Mouse (Mus musculus) intestine, postnatal 0 days (tissue): Measurements from ENCODE around the gene Add3. TPM values are rescaled to one million over a fixed set of nuclear protein-coding genes. Genes with fewer than 3 reads are reported as not detected.
A peak's percentile ranks its signal among the peaks of the same experiment; 100 is the strongest.

Experiments used
- ATAC-seq: fragments of 200-750 bp; cut with Nextera tagmentation; 2 replicates; pipeline ENCODE4 v1.8.0; 2017; ENCODE audit warnings: mild to moderate bottlenecking, moderate TSS enrichment, moderate library complexity
- H3K27ac ChIP-seq: fragments of 300-500 bp; sonication (generic); 2 replicates; pipeline ENCODE4 v1.5.1; 2014; ENCODE audit warnings: mild to moderate bottlenecking, low read depth, low read length, moderate library complexity
- H3K27me3 ChIP-seq: fragments of 300-500 bp; sonication (generic); replicated peaks from 2 replicates; pipeline ENCODE4 v1.6.1; 2014; ENCODE audit warnings: low read length, mixed read lengths; ENCODE audit not compliant: control insufficient read depth, insufficient read depth
- H3K36me3 ChIP-seq: fragments of 300-500 bp; sonication (generic); 2 replicates; pipeline ENCODE4 v1.6.1; 2014; ENCODE audit warnings: mild to moderate bottlenecking, moderate library complexity; ENCODE audit not compliant: control insufficient read depth, insufficient read depth
- H3K4me1 ChIP-seq: fragments of 300-500 bp; sonication (generic); replicated peaks from 2 replicates; pipeline ENCODE4 v1.6.1; 2014; ENCODE audit warnings: antibody characterized with exemption, low read length, mixed read lengths; ENCODE audit not compliant: control insufficient read depth, insufficient read depth
- H3K4me2 ChIP-seq: fragments of 300-500 bp; sonication (generic); replicated peaks from 2 replicates; pipeline ENCODE4 v1.6.1; 2014; ENCODE audit warnings: low read depth, mild to moderate bottlenecking, moderate library complexity
- H3K4me3 ChIP-seq: fragments of 300-500 bp; sonication (generic); 2 replicates; pipeline ENCODE4 v1.5.1; 2014; ENCODE audit warnings: low read depth, low read length
- H3K9ac ChIP-seq: fragments of 300-500 bp; sonication (generic); 2 replicates; pipeline ENCODE4 v1.6.1; 2014; ENCODE audit warnings: mild to moderate bottlenecking, low read depth, low read length
- H3K9me3 ChIP-seq: fragments of 300-500 bp; sonication (generic); 2 replicates; pipeline ENCODE4 v1.6.1; 2016; ENCODE audit warnings: mixed run types; ENCODE audit not compliant: control insufficient read depth
- CTCF ChIP-seq: sonication (generic); IDR thresholded peaks from 2 replicates; pipeline ENCODE4 v1.5.1; 2016; ENCODE audit warnings: low read depth, mild to moderate bottlenecking, control low read depth, antibody characterized with exemption, moderate library complexity
- WGBS: fragments of 180-500 bp; shearing (Covaris S2); extraction: QIAGEN DNeasy Blood & Tissue Kit; methylation state at CpG from one replicate; pipeline ENCODE4 v1.1.7; 2014; 5-methylcytosine and 5-hydroxymethylcytosine counted together
- polyA plus RNA-seq: library from polyadenylated mRNA; unstranded; fragments of >200 nt; fragmentation: Nextera tagmentation; extraction: Ambion mirVana; gene quantifications from 2 replicates; pipeline ENCODE4 v1.2.1, GENCODE M21; 2015

The Add3 gene
- polyA plus RNA-seq, 1 experiment from 2014 or later: 46.8 TPM

GRCm38 (mm10) chr19:53188724-53189220, 48.5 kb downstream of the Add3 start:
- Histone ChIP-seq H3K9ac (no peak overlapping the region), H3K27ac (no peak overlapping the region), H3K4me3 (no peak overlapping the region), H3K4me2 (no peak overlapping the region), H3K9me3 (no peaks in the 10 kb centered on the region), H3K27me3 (no peaks in the 10 kb centered on the region), H3K4me1 (peaks cover 4% of the 10 kb centered on the region), H3K36me3 (no peaks in the 10 kb centered on the region)
- TF ChIP-seq CTCF: no peak
- WGBS: 69% methylated on average over 5 of the region's 5 CpGs
- ATAC-seq: no peak

GRCm38 (mm10) chr19:53189736-53190135, 49.5 kb downstream of the Add3 start:
- Histone ChIP-seq H3K4me3 (no peak overlapping the region), H3K36me3 (no peaks in the 10 kb centered on the region), H3K9me3 (no peaks in the 10 kb centered on the region), H3K27me3 (no peaks in the 10 kb centered on the region), H3K4me2 (no peak overlapping the region), H3K4me1 (peaks cover 10% of the 10 kb centered on the region), H3K9ac (no peak overlapping the region), H3K27ac (no peak overlapping the region)
- WGBS: 90% methylated on average over 3 of the region's 3 CpGs
- no peak for TF ChIP-seq CTCF
- no peak for ATAC-seq

- H3K36me3 ChIP-seq: no peaks in the 10 kb centered on the region
- no peak for ATAC-seq
- 83% methylated on average over 3 of the region's 3 CpGs for WGBS
- no peaks in the 10 kb centered on the region for H3K9me3 ChIP-seq
- H3K4me1 ChIP-seq: peaks cover 8% of the 10 kb centered on the region
- no peak overlapping the region for H3K4me2 ChIP-seq
- no peak overlapping the region for H3K9ac ChIP-seq
- H3K27me3 ChIP-seq: no peaks in the 10 kb centered on the region
- no peak overlapping the region for H3K27ac ChIP-seq
- H3K4me3 ChIP-seq: no peak overlapping the region
- no peak for TF ChIP-seq CTCF
Measured at GRCm38 (mm10) chr19:53190232-53190631, 50.0 kb downstream of the Add3 start.

GRCm38 (mm10) chr19:53191867-53192487, 51.7 kb downstream of the Add3 start:
- no peak overlapping the region for H3K4me3 ChIP-seq
- H3K27ac ChIP-seq: no peak overlapping the region
- H3K9me3 ChIP-seq: no peaks in the 10 kb centered on the region
- no peak for ATAC-seq
- H3K36me3 ChIP-seq: no peaks in the 10 kb centered on the region
- TF ChIP-seq CTCF: no peak
- peaks cover 8% of the 10 kb centered on the region; the same call in 1 of the 2 replicates for H3K4me1 ChIP-seq
- no peak overlapping the region for H3K4me2 ChIP-seq
- H3K9ac ChIP-seq: no peak overlapping the region
- no peaks in the 10 kb centered on the region for H3K27me3 ChIP-seq
- WGBS: 46% methylated on average over 6 of the region's 6 CpGs

- H3K4me2 ChIP-seq: no peak overlapping the region
- no peak overlapping the region for H3K27ac ChIP-seq
- TF ChIP-seq CTCF: no peak
- H3K4me3 ChIP-seq: no peak overlapping the region
- H3K4me1 ChIP-seq: peaks cover 8% of the 10 kb centered on the region; the same call in 1 of the 2 replicates
- H3K9ac ChIP-seq: no peak overlapping the region
- no peaks in the 10 kb centered on the region for H3K9me3 ChIP-seq
- no peaks in the 10 kb centered on the region for H3K36me3 ChIP-seq
- 74% methylated on average over 2 of the region's 2 CpGs for WGBS
- no peaks in the 10 kb centered on the region for H3K27me3 ChIP-seq
- ATAC-seq: no peak
Measured at GRCm38 (mm10) chr19:53193190-53193589, 52.9 kb downstream of the Add3 start.

- Histone ChIP-seq H3K4me1 (peaks cover 8% of the 10 kb centered on the region; the same call in 1 of the 2 replicates), H3K9me3 (no peaks in the 10 kb centered on the region), H3K4me2 (peak overlapping the region; percentile 13; the same call in 1 of the 2 replicates), H3K27ac (peak overlapping the region; percentile 35; the same call in 1 of the 2 replicates), H3K4me3 (no peak overlapping the region), H3K9ac (0 out of 2 replicates have a peak overlapping the region, but pooled peaks have one; percentile 3), H3K36me3 (no peaks in the 10 kb centered on the region), H3K27me3 (no peaks in the 10 kb centered on the region)
- no peak for TF ChIP-seq CTCF
- WGBS: 48% methylated on average over 11 of the region's 11 CpGs
- ATAC-seq: peak; percentile 70
Measured at GRCm38 (mm10) chr19:53193964-53194582, 53.8 kb downstream of the Add3 start.
